Mouse (Mus musculus) kidney, embryonic 15.5 days (tissue): ENCODE data around the gene Fkbp1b. TPM values are rescaled to one million over a fixed set of nuclear protein-coding genes. Genes with fewer than 3 reads are reported as not detected.
"Not testable (repeated sequence)": the region's sequence is repeated elsewhere in the genome, so short reads cannot be mapped to it uniquely, and the experiment has no call there.

Source experiments
- ATAC-seq: fragments of 200-750 bp; cut with Nextera tagmentation; replicated peaks from 2 replicates; pipeline ENCODE4 v1.8.0; 2017; ENCODE audit warnings: moderate TSS enrichment; ENCODE audit not compliant: low FRiP score
- H3K27ac ChIP-seq: fragments of 300-500 bp; sonication (generic); 2 replicates; pipeline ENCODE4 v1.5.1; 2015; ENCODE audit warnings: mild to moderate bottlenecking, inconsistent platforms
- H3K27me3 ChIP-seq: fragments of 300-500 bp; sonication (generic); 2 replicates; pipeline ENCODE4 v1.6.1; 2015; ENCODE audit warnings: inconsistent platforms
- H3K36me3 ChIP-seq: fragments of 300-500 bp; sonication (generic); 2 replicates; pipeline ENCODE4 v1.6.1; 2015; ENCODE audit warnings: inconsistent platforms
- H3K4me1 ChIP-seq: fragments of 300-500 bp; sonication (generic); 2 replicates; pipeline ENCODE4 v1.6.1; 2015; ENCODE audit warnings: inconsistent platforms
- H3K4me2 ChIP-seq: fragments of 300-500 bp; sonication (generic); 2 replicates; pipeline ENCODE4 v1.6.1; 2015; ENCODE audit warnings: moderate library complexity, mild to moderate bottlenecking, inconsistent platforms
- H3K4me3 ChIP-seq: fragments of 300-500 bp; sonication (generic); replicated peaks from 2 replicates; pipeline ENCODE4 v1.5.1; 2015; ENCODE audit warnings: mild to moderate bottlenecking, inconsistent platforms
- H3K9ac ChIP-seq: fragments of 300-500 bp; sonication (generic); 2 replicates; pipeline ENCODE4 v1.6.1; 2015; ENCODE audit warnings: mild to moderate bottlenecking, inconsistent platforms
- H3K9me3 ChIP-seq: fragments of 300-500 bp; sonication (generic); replicated peaks from 2 replicates; pipeline ENCODE4 v1.6.1; 2016; ENCODE audit warnings: inconsistent platforms
- WGBS: fragments of 180-500 bp; shearing (Covaris S2); methylation state at CpG from one replicate; pipeline ENCODE4 v1.1.7; 2015; ENCODE audit warnings: mixed read lengths; 5-methylcytosine and 5-hydroxymethylcytosine counted together
- polyA plus RNA-seq: library from polyadenylated mRNA; unstranded; fragments of >200 nt; fragmentation: Nextera tagmentation; extraction: Ambion mirVana; gene quantifications from 2 replicates; pipeline ENCODE4 v1.2.1, GENCODE M21; 2015

Gene Fkbp1b
- 8.9 and 9.0 TPM in 2 replicates for polyA plus RNA-seq

- H3K27ac ChIP-seq: peak within 1 kb of the TSS; percentile 32; the same call in 1 of the 2 replicates
- ATAC-seq: peak; percentile 79
- under 1% methylated on average over 35 of the region's 37 CpGs for WGBS
Measured at GRCm38 (mm10) chr12:4841392-4841887, at the start of gene Fkbp1b. Gene Fkbp1b, minus strand, starts transcription at chr12:4841591.

GRCm38 (mm10) chr12:4889891-4890290 lies 48.5 kb upstream of the Fkbp1b start:
- ATAC-seq: no peak
- Histone ChIP-seq H3K36me3 (peaks cover 28% of the 10 kb centered on the region), H3K4me2 (no peak overlapping the region), H3K27ac (no peak overlapping the region), H3K4me1 (no peaks in the 10 kb centered on the region), H3K4me3 (no peak overlapping the region), H3K9ac (no peak overlapping the region), H3K27me3 (no peaks in the 10 kb centered on the region), H3K9me3 (no peaks in the 10 kb centered on the region)
- 96% methylated on average over 1 of the region's 1 CpGs for WGBS

More at GRCm38 (mm10) chr12:4841392-4841887, at the start of gene Fkbp1b:
- H3K27me3 ChIP-seq: peaks cover 24% of the 10 kb centered on the region; the same call in 1 of the 2 replicates
- peak within 1 kb of the TSS; percentile 78 for H3K9ac ChIP-seq
- H3K9me3 ChIP-seq: no peaks in the 10 kb centered on the region
- H3K4me2 ChIP-seq: peak within 1 kb of the TSS; percentile 98
- H3K4me1 ChIP-seq: peaks cover 27% of the 10 kb centered on the region
- H3K36me3 ChIP-seq: no peaks in the 10 kb centered on the region
- peak within 1 kb of the TSS; percentile 87 for H3K4me3 ChIP-seq

GRCm38 (mm10) chr12:4889251-4889650 lies 47.9 kb upstream of the Fkbp1b start:
- Histone ChIP-seq H3K27me3 (no peaks in the 10 kb centered on the region), H3K27ac (no peak overlapping the region), H3K4me3 (no peak overlapping the region), H3K9ac (no peak overlapping the region), H3K4me2 (no peak overlapping the region), H3K9me3 (no peaks in the 10 kb centered on the region), H3K4me1 (no peaks in the 10 kb centered on the region), H3K36me3 (peaks cover 28% of the 10 kb centered on the region)
- ATAC-seq: no peak
- 95% methylated on average over 2 of the region's 2 CpGs for WGBS

- no peak for ATAC-seq
- Histone ChIP-seq H3K27me3 (no peaks in the 10 kb centered on the region), H3K4me3 (no peak overlapping the region), H3K9me3 (no peaks in the 10 kb centered on the region), H3K36me3 (peaks cover 28% of the 10 kb centered on the region), H3K4me2 (no peak overlapping the region), H3K27ac (no peak overlapping the region), H3K4me1 (no peaks in the 10 kb centered on the region), H3K9ac (no peak overlapping the region)
Measured at GRCm38 (mm10) chr12:4888739-4889138, 47.3 kb upstream of the Fkbp1b start.

- H3K9ac ChIP-seq, H3K4me3 ChIP-seq, H3K27ac ChIP-seq, H3K4me2 ChIP-seq, H3K9me3 ChIP-seq, H3K27me3 ChIP-seq, ATAC-seq, H3K4me1 ChIP-seq: not testable (repeated sequence)
- H3K36me3 ChIP-seq: peaks cover 22% of the 10 kb centered on the region
- 91% methylated on average over 4 of the region's 4 CpGs for WGBS
Measured at GRCm38 (mm10) chr12:4886581-4886980, 45.2 kb upstream of the Fkbp1b start.

GRCm38 (mm10) chr12:4885062-4885461 lies 43.7 kb upstream of the Fkbp1b start:
- H3K9ac ChIP-seq: no peak overlapping the region
- H3K9me3 ChIP-seq: no peaks in the 10 kb centered on the region
- no peaks in the 10 kb centered on the region for H3K4me1 ChIP-seq
- no peaks in the 10 kb centered on the region for H3K27me3 ChIP-seq
- H3K27ac ChIP-seq: no peak overlapping the region
- 61% methylated on average over 1 of the region's 1 CpGs for WGBS
- no peak overlapping the region for H3K4me2 ChIP-seq
- H3K4me3 ChIP-seq: no peak overlapping the region
- ATAC-seq: no peak
- peaks cover 20% of the 10 kb centered on the region for H3K36me3 ChIP-seq

GRCm38 (mm10) chr12:4882086-4882485 lies 40.7 kb upstream of the Fkbp1b start:
- no peak overlapping the region for H3K27ac ChIP-seq
- H3K36me3 ChIP-seq: peaks cover 29% of the 10 kb centered on the region
- no peaks in the 10 kb centered on the region for H3K9me3 ChIP-seq
- H3K4me1 ChIP-seq: no peaks in the 10 kb centered on the region
- H3K4me2 ChIP-seq: no peak overlapping the region
- H3K9ac ChIP-seq: no peak overlapping the region
- H3K4me3 ChIP-seq: no peak overlapping the region
- no peak for ATAC-seq
- no peaks in the 10 kb centered on the region for H3K27me3 ChIP-seq
- WGBS: 94% methylated on average over 2 of the region's 2 CpGs

- no peak overlapping the region for H3K9ac ChIP-seq
- H3K9me3 ChIP-seq: no peaks in the 10 kb centered on the region
- peaks cover 29% of the 10 kb centered on the region for H3K36me3 ChIP-seq
- no peak overlapping the region for H3K4me3 ChIP-seq
- H3K4me2 ChIP-seq: no peak overlapping the region
- H3K27me3 ChIP-seq: no peaks in the 10 kb centered on the region
- H3K4me1 ChIP-seq: peaks cover 7% of the 10 kb centered on the region; the same call in 1 of the 2 replicates
- H3K27ac ChIP-seq: no peak overlapping the region
- WGBS: 95% methylated on average over 5 of the region's 5 CpGs
- ATAC-seq: no peak
Measured at GRCm38 (mm10) chr12:4879048-4879447, 37.7 kb upstream of the Fkbp1b start.

GRCm38 (mm10) chr12:4878296-4878783 lies 36.9 kb upstream of the Fkbp1b start:
- Histone ChIP-seq H3K4me3 (no peak overlapping the region), H3K9me3 (no peaks in the 10 kb centered on the region), H3K4me2 (no peak overlapping the region), H3K9ac (no peak overlapping the region), H3K27ac (no peak overlapping the region), H3K27me3 (0 out of 2 replicates have a peak, but pooled peaks cover 6% of the 10 kb centered on the region), H3K4me1 (peaks cover 11% of the 10 kb centered on the region; the same call in 1 of the 2 replicates), H3K36me3 (peaks cover 29% of the 10 kb centered on the region)
- 82% methylated on average over 9 of the region's 9 CpGs for WGBS
- ATAC-seq: no peak

- H3K27ac ChIP-seq: no peak overlapping the region
- ATAC-seq: no peak
- H3K4me2 ChIP-seq: no peak overlapping the region
- peaks cover 16% of the 10 kb centered on the region for H3K36me3 ChIP-seq
- peaks cover 10% of the 10 kb centered on the region; the same call in 1 of the 2 replicates for H3K27me3 ChIP-seq
- H3K9me3 ChIP-seq: no peaks in the 10 kb centered on the region
- peaks cover 11% of the 10 kb centered on the region; the same call in 1 of the 2 replicates for H3K4me1 ChIP-seq
- no peak overlapping the region for H3K9ac ChIP-seq
- H3K4me3 ChIP-seq: no peak overlapping the region
- WGBS: 89% methylated on average over 8 of the region's 8 CpGs
Measured at GRCm38 (mm10) chr12:4875623-4876022, 34.2 kb upstream of the Fkbp1b start.

GRCm38 (mm10) chr12:4874161-4874927 lies 33.0 kb upstream of the Fkbp1b start, which contains the start of gene Mfsd2b:
Gene Mfsd2b, minus strand, starts transcription at chr12:4874359.
- Histone ChIP-seq H3K27ac (no peak within 1 kb of the TSS), H3K36me3 (peaks cover 6% of the 10 kb centered on the region), H3K4me2 (peak within 1 kb of the TSS; percentile 75), H3K4me3 (peak within 1 kb of the TSS; percentile 36), H3K9me3 (no peaks in the 10 kb centered on the region), H3K27me3 (peaks cover 10% of the 10 kb centered on the region; the same call in 1 of the 2 replicates), H3K9ac (peak within 1 kb of the TSS; percentile 35), H3K4me1 (peaks cover 11% of the 10 kb centered on the region; the same call in 1 of the 2 replicates)
- peak; percentile 94 for ATAC-seq
- 3% methylated on average over 24 of the region's 24 CpGs for WGBS

- 78% methylated on average over 6 of the region's 6 CpGs for WGBS
- H3K36me3 ChIP-seq: no peaks in the 10 kb centered on the region
- H3K4me1 ChIP-seq: peaks cover 11% of the 10 kb centered on the region; the same call in 1 of the 2 replicates
- H3K27ac ChIP-seq: no peak overlapping the region
- no peak for ATAC-seq
- H3K4me2 ChIP-seq: peak overlapping the region; percentile 75
- no peak overlapping the region for H3K9ac ChIP-seq
- H3K9me3 ChIP-seq: no peaks in the 10 kb centered on the region
- H3K27me3 ChIP-seq: peaks cover 10% of the 10 kb centered on the region; the same call in 1 of the 2 replicates
- peak overlapping the region; percentile 36; the same call in 1 of the 2 replicates for H3K4me3 ChIP-seq
Measured at GRCm38 (mm10) chr12:4873531-4873930, 32.1 kb upstream of the Fkbp1b start.
